Mouse (Mus musculus) cortical plate, adult 2 months (tissue): ENCODE measurements at regions not wholly inside any gene's neighbourhood (a gene's known extent, or its start where the extent isn't known, plus 50 kb on each side); places are given as distances from the start of the nearest gene placed in this dataset.

Source experiments
- CTCF ChIP-seq: fragments of 200-500 bp; IDR thresholded peaks from 2 replicates; pipeline ENCODE4 v1.5.1; 2011; ENCODE audit warnings: mild to moderate bottlenecking, control low read depth, low read length; ENCODE audit not compliant: insufficient read depth; ENCODE audit errors: extremely low read depth
- POLR2A ChIP-seq: fragments of 200-500 bp; IDR thresholded peaks from 2 replicates; pipeline ENCODE4 v1.6.1; 2011; ENCODE audit warnings: mild to moderate bottlenecking, low read length, control low read depth; ENCODE audit not compliant: insufficient read depth; ENCODE audit errors: extremely low read depth

- TF ChIP-seq CTCF = no peak
- no peak for TF ChIP-seq POLR2A
Measured at GRCm38 (mm10) chr11:45240419-45240818, 611.4 kb upstream of the Clint1 start.
